Comparison of ENCODE assay signal across 16 mouse cellular contexts in the genomic region with DNA sequence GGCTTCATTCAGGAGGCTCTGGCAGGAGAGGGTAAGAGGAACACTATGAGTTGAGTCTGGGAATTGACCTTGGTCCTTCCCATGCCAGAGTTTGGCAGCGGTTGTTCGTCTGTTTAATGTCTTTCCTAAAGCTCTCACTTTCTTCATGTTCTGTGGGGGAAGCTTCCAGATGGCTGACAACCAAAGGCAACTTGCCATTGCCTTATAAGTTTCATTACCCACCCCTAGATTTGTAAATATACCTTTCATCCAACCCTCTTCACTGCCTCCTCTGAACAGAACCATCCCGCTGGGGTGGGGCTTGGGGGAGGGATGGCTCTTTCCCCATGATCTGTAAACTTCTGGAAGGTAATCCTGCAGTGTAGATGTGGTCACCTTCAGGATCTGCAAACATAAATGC.
A peak's percentile ranks its signal among the peaks of the same experiment; 100 is the strongest.
DNase-seq lines count a peak whose midpoint lies in the region; ATAC-seq and TF ChIP-seq lines count a peak whose summit lies in the region.
"Had no signal": no experiment of that assay in that cellular context is flagged by ENCODE, and none has a peak within 500 bp of the region (broad histone marks: within the 10 kb centered on the region; RNA-seq: fewer than 3 reads in every experiment).

No protein-coding gene starts in this region.

- H3K4me3 ChIP-seq in forebrain, embryonic 12.5 days (replicated peaks), result no peak overlapping the region
- H3K4me3 ChIP-seq in forebrain, postnatal 0 days (ENCODE audit: low read depth, low read length), result no peak overlapping the region
- no peak overlapping the region for H3K4me3 ChIP-seq in hindbrain, embryonic 12.5 days
- H3K4me3 ChIP-seq in hindbrain, embryonic 10.5 days, result no peak overlapping the region
- no peak overlapping the region for H3K4me3 ChIP-seq in embryonic facial prominence, embryonic 10.5 days
- H3K4me3 ChIP-seq in limb, embryonic 11.5 days (ENCODE audit: low read depth, low read length), result no peak overlapping the region
- H3K4me3 ChIP-seq: hindbrain, embryonic 13.5 days; layer of hippocampus, adult 2 months; liver, embryonic 15.5 days; midbrain, embryonic 15.5 days had no signal

- DNase-seq in forebrain, postnatal 0 days, result no peak
- no peak for DNase-seq in hindbrain, embryonic 10.5 days (ENCODE audit: low spot score)
- no peak for DNase-seq in embryonic facial prominence, embryonic 10.5 days (ENCODE audit: low spot score)
- no peak for DNase-seq in limb, embryonic 11.5 days (ENCODE audit: low spot score)
- DNase-seq in kidney, postnatal 36 days, result no peak
- no peak for DNase-seq in urinary bladder, postnatal 10 days (ENCODE audit: low spot score)
- DNase-seq: gastrocnemius, postnatal 36 days; kidney, adult 9 months had no signal

- TF ChIP-seq CTCF in forebrain, postnatal 0 days (IDR thresholded peaks at IDR 0.05; ENCODE audit: low read depth), result no peak

- no peak overlapping the region for H3K9ac ChIP-seq in forebrain, embryonic 12.5 days
- H3K9ac ChIP-seq in forebrain, postnatal 0 days, result no peak overlapping the region
- no peak overlapping the region for H3K9ac ChIP-seq in hindbrain, embryonic 12.5 days
- no peak overlapping the region; the same call in 1 of the 2 replicates for H3K9ac ChIP-seq in limb, embryonic 11.5 days (ENCODE audit: low read length)
- H3K9ac ChIP-seq: hindbrain, embryonic 13.5 days; liver, embryonic 15.5 days; midbrain, embryonic 15.5 days had no signal

- H3K27ac ChIP-seq in forebrain, embryonic 12.5 days, result 0 out of 2 replicates have a peak overlapping the region, but pooled peaks have one; percentile 8
- no peak overlapping the region for H3K27ac ChIP-seq in forebrain, postnatal 0 days (ENCODE audit: low read depth, low read length)
- 0 out of 2 replicates have a peak overlapping the region, but pooled peaks have one; percentile 2 for H3K27ac ChIP-seq in hindbrain, embryonic 12.5 days
- H3K27ac ChIP-seq in hindbrain, embryonic 10.5 days, result no peak overlapping the region
- H3K27ac ChIP-seq in embryonic facial prominence, embryonic 10.5 days (replicated peaks), result peak overlapping the region; percentile 74
- peak overlapping the region; percentile 74 for H3K27ac ChIP-seq in limb, embryonic 11.5 days (replicated peaks; ENCODE audit: low read depth, low read length)
- H3K27ac ChIP-seq: hindbrain, embryonic 13.5 days; layer of hippocampus, adult 2 months; liver, embryonic 15.5 days; macrophage; midbrain, embryonic 15.5 days had no signal

- peaks cover 12% of the 10 kb centered on the region; the same call in 1 of the 2 replicates for H3K4me1 ChIP-seq in forebrain, embryonic 12.5 days
- peaks cover 20% of the 10 kb centered on the region; the same call in 1 of the 2 replicates for H3K4me1 ChIP-seq in forebrain, postnatal 0 days (ENCODE audit: insufficient read depth)
- 0 out of 2 replicates have a peak, but pooled peaks cover 2% of the 10 kb centered on the region for H3K4me1 ChIP-seq in hindbrain, embryonic 12.5 days
- H3K4me1 ChIP-seq in hindbrain, embryonic 10.5 days (replicated peaks), result peaks cover 7% of the 10 kb centered on the region
- H3K4me1 ChIP-seq in embryonic facial prominence, embryonic 10.5 days, result peaks cover 33% of the 10 kb centered on the region
- H3K4me1 ChIP-seq in limb, embryonic 11.5 days (ENCODE audit: control insufficient read depth, insufficient read depth, low read length), result peaks cover 17% of the 10 kb centered on the region
- H3K4me1 ChIP-seq: liver, embryonic 15.5 days had no signal

- ATAC-seq in forebrain, embryonic 12.5 days (ENCODE audit: low FRiP score), result no peak
- ATAC-seq in forebrain, postnatal 0 days, result no peak
- no peak for ATAC-seq in hindbrain, embryonic 12.5 days (ENCODE audit: low FRiP score)
- no peak for ATAC-seq in limb, embryonic 11.5 days (ENCODE audit: insufficient number of reproducible peaks, low FRiP score, low TSS enrichment, low read depth)
- ATAC-seq: midbrain, embryonic 15.5 days; Patski had no signal

- WGBS in forebrain, embryonic 12.5 days, result 91% methylated on average over 3 of the region's 3 CpGs
- WGBS in forebrain, postnatal 0 days, result 73% methylated on average over 3 of the region's 3 CpGs
- WGBS in hindbrain, embryonic 12.5 days, result 90% methylated on average over 3 of the region's 3 CpGs
- 87% methylated on average over 3 of the region's 3 CpGs for WGBS in hindbrain, embryonic 10.5 days
- WGBS in embryonic facial prominence, embryonic 10.5 days, result 89% methylated on average over 3 of the region's 3 CpGs
- 71% methylated on average over 3 of the region's 3 CpGs for WGBS in limb, embryonic 11.5 days

- no peak overlapping the region for H3K4me2 ChIP-seq in forebrain, embryonic 12.5 days
- H3K4me2 ChIP-seq in forebrain, postnatal 0 days (ENCODE audit: low read depth), result no peak overlapping the region
- H3K4me2 ChIP-seq in hindbrain, embryonic 12.5 days (replicated peaks), result no peak overlapping the region
- H3K4me2 ChIP-seq in limb, embryonic 11.5 days (ENCODE audit: low read depth, severe bottlenecking), result no peak overlapping the region
- H3K4me2 ChIP-seq: hindbrain, embryonic 13.5 days; liver, embryonic 15.5 days; midbrain, embryonic 15.5 days had no signal

- no peaks in the 10 kb centered on the region for H3K27me3 ChIP-seq in forebrain, embryonic 12.5 days
- H3K27me3 ChIP-seq in forebrain, postnatal 0 days (ENCODE audit: insufficient read depth, low read length), result no peaks in the 10 kb centered on the region
- H3K27me3 ChIP-seq in hindbrain, embryonic 12.5 days, result no peaks in the 10 kb centered on the region
- H3K27me3 ChIP-seq in hindbrain, embryonic 10.5 days (ENCODE audit: insufficient read depth, poor library complexity, severe bottlenecking), result no peaks in the 10 kb centered on the region
- no peaks in the 10 kb centered on the region for H3K27me3 ChIP-seq in embryonic facial prominence, embryonic 10.5 days (replicated peaks; ENCODE audit: low read depth, poor library complexity, severe bottlenecking)
- H3K27me3 ChIP-seq in limb, embryonic 11.5 days (ENCODE audit: control insufficient read depth, insufficient read depth, low read length), result no peaks in the 10 kb centered on the region
- H3K27me3 ChIP-seq: liver, embryonic 15.5 days; midbrain, embryonic 15.5 days had no signal

- H3K9me3 ChIP-seq in forebrain, embryonic 12.5 days, result no peaks in the 10 kb centered on the region
- H3K9me3 ChIP-seq in forebrain, postnatal 0 days (ENCODE audit: low read length), result no peaks in the 10 kb centered on the region
- H3K9me3 ChIP-seq in hindbrain, embryonic 12.5 days (replicated peaks), result no peaks in the 10 kb centered on the region
- no peaks in the 10 kb centered on the region for H3K9me3 ChIP-seq in hindbrain, embryonic 10.5 days
- H3K9me3 ChIP-seq in embryonic facial prominence, embryonic 10.5 days, result no peaks in the 10 kb centered on the region
- no peaks in the 10 kb centered on the region for H3K9me3 ChIP-seq in limb, embryonic 11.5 days (ENCODE audit: control insufficient read depth, low read length)
- H3K9me3 ChIP-seq: hindbrain, embryonic 13.5 days; liver, embryonic 15.5 days; midbrain, embryonic 15.5 days had no signal

- H3K36me3 ChIP-seq in forebrain, embryonic 12.5 days (replicated peaks), result no peaks in the 10 kb centered on the region
- H3K36me3 ChIP-seq in forebrain, postnatal 0 days (ENCODE audit: insufficient read depth), result no peaks in the 10 kb centered on the region
- H3K36me3 ChIP-seq in hindbrain, embryonic 12.5 days, result no peaks in the 10 kb centered on the region
- H3K36me3 ChIP-seq in hindbrain, embryonic 10.5 days, result no peaks in the 10 kb centered on the region
- H3K36me3 ChIP-seq in embryonic facial prominence, embryonic 10.5 days (replicated peaks), result no peaks in the 10 kb centered on the region
- no peaks in the 10 kb centered on the region for H3K36me3 ChIP-seq in limb, embryonic 11.5 days (ENCODE audit: control insufficient read depth, insufficient read depth, low read length)
- H3K36me3 ChIP-seq: hindbrain, embryonic 13.5 days; liver, embryonic 15.5 days; midbrain, embryonic 15.5 days had no signal

Comparison
In these comparisons a context has a peak if more than half of its experiments do, and no peak if none do; other contexts are left out.
1. H3K27ac ChIP-seq: peak in forebrain, embryonic 12.5 days (single experiment), hindbrain, embryonic 12.5 days (single experiment), embryonic facial prominence, embryonic 10.5 days (single experiment) and limb, embryonic 11.5 days (single experiment); none in forebrain, postnatal 0 days (single experiment) and hindbrain, embryonic 10.5 days (single experiment).